Mouse (Mus musculus): ENCODE data around the gene Gm904. TPM values are rescaled to one million over a fixed set of nuclear protein-coding genes. Genes with fewer than 3 reads are reported as not detected.

Gene Gm904
- not detected in 2 replicates for polyA plus RNA-seq (2012; rRNA removed)

GRCm38 (mm10) chr13:50642928-50643327, at the start of gene Gm904:
Gene Gm904 (plus strand): TSS chr13:50643228.

Other genes with a start within 250 kb of the Gm904 start
- 11.7 and 12.8 TPM in 2 replicates for gene Fbxw17, start 225.4 kb upstream of the Gm904 start, polyA plus RNA-seq (2012; rRNA removed)
- gene Gm47429, start 199.3 kb upstream of the Gm904 start, polyA plus RNA-seq (2012; rRNA removed), result not detected in 2 replicates
- gene Nutm2, start 175.9 kb upstream of the Gm904 start, polyA plus RNA-seq (2012; rRNA removed), result not detected in 2 replicates
- gene Gm8765, start 55.1 kb downstream of the Gm904 start, polyA plus RNA-seq (2012; rRNA removed), result not detected in 2 replicates